10 mouse cellular contexts compared by ENCODE assay signal in genomic region chr12:118661575-118661974, GRCm38 (mm10).
DNase-seq lines count a peak whose midpoint lies in the region; ATAC-seq and TF ChIP-seq lines count a peak whose summit lies in the region.
"Had no signal": no experiment of that assay in that cellular context is flagged by ENCODE, and none has a peak within 500 bp of the region (broad histone marks: within the 10 kb centered on the region; RNA-seq: fewer than 3 reads in every experiment).

No protein-coding gene starts in this region.

- TF ChIP-seq CTCF in brain, embryonic 14.5 days (IDR thresholded peaks at IDR 0.05; ENCODE audit: borderline replicate concordance, extremely low read depth, insufficient read depth, insufficient read length): no peak

- intact Hi-C loops in left cerebral cortex, postnatal 25 days (cut with DNase I): no loop called here

- H3K4me2 ChIP-seq in embryonic facial prominence, embryonic 11.5 days (ENCODE audit: low read depth, low read length): no peak overlapping the region
- no peak overlapping the region for H3K4me2 ChIP-seq in hindbrain, embryonic 13.5 days
- H3K4me2 ChIP-seq in midbrain, embryonic 16.5 days (ENCODE audit: low read length): no peak overlapping the region

- WGBS in embryonic facial prominence, embryonic 11.5 days: 16% methylated on average over 9 of the region's 9 CpGs
- WGBS in hindbrain, embryonic 13.5 days: 6% methylated on average over 9 of the region's 9 CpGs
- 6% methylated on average over 9 of the region's 9 CpGs for WGBS in midbrain, embryonic 16.5 days

- no peak overlapping the region for H3K4me3 ChIP-seq in embryonic facial prominence, embryonic 11.5 days (ENCODE audit: low read depth, low read length)
- no peak overlapping the region for H3K4me3 ChIP-seq in hindbrain, embryonic 13.5 days
- no peak overlapping the region for H3K4me3 ChIP-seq in midbrain, embryonic 16.5 days (ENCODE audit: low read depth, low read length)

- no peak for TF ChIP-seq POLR2A in brain, embryonic 14.5 days (IDR thresholded peaks at IDR 0.05; ENCODE audit: borderline replicate concordance, extremely low read depth, insufficient read depth, insufficient read length, poor library complexity, severe bottlenecking)

- H3K36me3 ChIP-seq in embryonic facial prominence, embryonic 11.5 days (replicated peaks; ENCODE audit: control insufficient read depth, insufficient read depth, low read depth, low read length): no peaks in the 10 kb centered on the region
- no peaks in the 10 kb centered on the region for H3K36me3 ChIP-seq in hindbrain, embryonic 13.5 days
- H3K36me3 ChIP-seq in midbrain, embryonic 16.5 days (ENCODE audit: control insufficient read depth, insufficient read depth, low read length): no peaks in the 10 kb centered on the region
- H3K36me3 ChIP-seq: heart, embryonic 15.5 days had no signal

- peak; percentile 85 for DNase-seq in brain, embryonic 14.5 days (ENCODE audit: low read depth)
- DNase-seq in embryonic facial prominence, embryonic 11.5 days (ENCODE audit: low spot score): no peak
- DNase-seq in gastrocnemius, postnatal 4 days (ENCODE audit: low spot score in 2 of 2): no peak
- DNase-seq in left cerebral cortex, postnatal 25 days (ENCODE audit: low spot score in 2 of 2): no peak
- no peak for DNase-seq in right cerebral cortex, postnatal 10 days (ENCODE audit: low spot score in 2 of 2)
- DNase-seq: cerebellum, postnatal 14 days; kidney, adult 9 months had no signal

- ATAC-seq in embryonic facial prominence, embryonic 11.5 days (replicated peaks; ENCODE audit: insufficient number of reproducible peaks, low FRiP score, low TSS enrichment, low read depth): 0 out of 2 replicates have a peak, but pooled peaks have one; percentile 71
- ATAC-seq in hindbrain, embryonic 13.5 days (ENCODE audit: low FRiP score): peak; percentile 81
- peak; percentile 45; the same call in 1 of the 2 replicates for ATAC-seq in midbrain, embryonic 16.5 days

- H3K9ac ChIP-seq in embryonic facial prominence, embryonic 11.5 days (replicated peaks; ENCODE audit: low read length): no peak overlapping the region
- H3K9ac ChIP-seq in hindbrain, embryonic 13.5 days: no peak overlapping the region
- no peak overlapping the region for H3K9ac ChIP-seq in midbrain, embryonic 16.5 days (ENCODE audit: low read depth, low read length)
- H3K9ac ChIP-seq: heart, embryonic 15.5 days had no signal

- H3K27ac ChIP-seq in embryonic facial prominence, embryonic 11.5 days (replicated peaks; ENCODE audit: low read depth, low read length): no peak overlapping the region
- no peak overlapping the region for H3K27ac ChIP-seq in hindbrain, embryonic 13.5 days
- H3K27ac ChIP-seq in midbrain, embryonic 16.5 days (ENCODE audit: low read length): no peak overlapping the region
- H3K27ac ChIP-seq: heart, embryonic 15.5 days had no signal

- no peaks in the 10 kb centered on the region for H3K4me1 ChIP-seq in embryonic facial prominence, embryonic 11.5 days (ENCODE audit: control insufficient read depth, insufficient read depth, low read length)
- H3K4me1 ChIP-seq in hindbrain, embryonic 13.5 days (replicated peaks): peaks cover 17% of the 10 kb centered on the region
- peaks cover 9% of the 10 kb centered on the region for H3K4me1 ChIP-seq in midbrain, embryonic 16.5 days (ENCODE audit: control insufficient read depth, insufficient read depth, low read length)
- H3K4me1 ChIP-seq: heart, embryonic 15.5 days had no signal

- H3K27me3 ChIP-seq in embryonic facial prominence, embryonic 11.5 days (ENCODE audit: control insufficient read depth, insufficient read depth, low read length): 0 out of 2 replicates have a peak, but pooled peaks cover 2% of the 10 kb centered on the region
- H3K27me3 ChIP-seq in hindbrain, embryonic 13.5 days: peaks cover 86% of the 10 kb centered on the region
- peaks cover 27% of the 10 kb centered on the region for H3K27me3 ChIP-seq in midbrain, embryonic 16.5 days (ENCODE audit: control insufficient read depth, insufficient read depth, low read depth, low read length)
- H3K27me3 ChIP-seq: heart, embryonic 15.5 days had no signal

- H3K9me3 ChIP-seq in embryonic facial prominence, embryonic 11.5 days (replicated peaks; ENCODE audit: control insufficient read depth, low read length): no peaks in the 10 kb centered on the region
- no peaks in the 10 kb centered on the region for H3K9me3 ChIP-seq in hindbrain, embryonic 13.5 days
- no peaks in the 10 kb centered on the region for H3K9me3 ChIP-seq in midbrain, embryonic 16.5 days (replicated peaks; ENCODE audit: control insufficient read depth, low read length, poor library complexity, severe bottlenecking)
- H3K9me3 ChIP-seq: heart, embryonic 15.5 days had no signal
